Mouse (Mus musculus) telencephalon, adult 2 months (tissue): Measurements from ENCODE around the gene Gm28374.

Experiments used
- DNase-seq: peaks from one replicate; pipeline ENCODE4 v3.0.0-alpha.2; 2011; ENCODE audit warnings: low read depth, low spot score

Gm28374 gene

DNA sequence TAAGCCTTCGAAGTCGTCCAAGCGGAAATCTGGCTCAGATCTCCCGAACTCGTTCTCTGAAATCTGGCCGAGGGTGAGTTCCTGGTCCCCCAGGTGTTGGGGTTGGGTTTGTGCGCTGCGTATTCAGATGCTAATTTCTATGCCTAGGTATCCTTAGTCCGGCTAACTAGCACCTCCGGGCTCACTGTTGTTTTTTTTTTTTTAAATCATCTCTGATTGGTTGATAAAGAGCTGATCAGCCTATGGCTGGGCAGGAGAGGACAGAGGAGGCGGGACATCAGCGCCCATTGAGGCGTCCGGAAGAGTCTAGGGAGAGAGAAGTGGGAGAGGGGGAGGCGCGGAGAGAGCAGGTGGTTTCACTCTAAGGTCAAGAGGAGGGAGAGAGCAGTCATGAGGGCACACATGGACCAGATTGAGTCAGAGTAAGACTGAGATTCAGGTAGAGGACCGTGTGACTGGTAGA lies 3.4 kb upstream of the Gm28374 start:
- DNase-seq, result no peak

- DNase-seq, result peak; percentile 98
Measured at GRCm38 (mm10) chr19:6084478-6085248, 2.6 kb upstream of the Gm28374 start, which contains the start of the genes Zfpl1 and Cdca5. Gene Zfpl1 (minus strand): TSS chr19:6084956. Gene Cdca5 (plus strand): TSS chr19:6084983.

- DNase-seq, result no peak
Measured at GRCm38 (mm10) chr19:6079983-6080480, 2.0 kb downstream of the Gm28374 start, which contains the start of gene Tmem262. Gene Tmem262 (plus strand): TSS chr19:6080033.

GRCm38 (mm10) chr19:6076564-6077393 lies 5.3 kb downstream of the Gm28374 start, which contains the start of gene Vps51:
Gene Vps51 (minus strand): TSS chr19:6077231.
- DNase-seq, result peak; percentile 97

GRCm38 (mm10) chr19:6073889-6074288 lies 8.2 kb downstream of the Gm28374 start:
- no peak for DNase-seq

- no peak for DNase-seq
Measured at GRCm38 (mm10) chr19:6071261-6071660, 10.8 kb downstream of the Gm28374 start.

DNA sequence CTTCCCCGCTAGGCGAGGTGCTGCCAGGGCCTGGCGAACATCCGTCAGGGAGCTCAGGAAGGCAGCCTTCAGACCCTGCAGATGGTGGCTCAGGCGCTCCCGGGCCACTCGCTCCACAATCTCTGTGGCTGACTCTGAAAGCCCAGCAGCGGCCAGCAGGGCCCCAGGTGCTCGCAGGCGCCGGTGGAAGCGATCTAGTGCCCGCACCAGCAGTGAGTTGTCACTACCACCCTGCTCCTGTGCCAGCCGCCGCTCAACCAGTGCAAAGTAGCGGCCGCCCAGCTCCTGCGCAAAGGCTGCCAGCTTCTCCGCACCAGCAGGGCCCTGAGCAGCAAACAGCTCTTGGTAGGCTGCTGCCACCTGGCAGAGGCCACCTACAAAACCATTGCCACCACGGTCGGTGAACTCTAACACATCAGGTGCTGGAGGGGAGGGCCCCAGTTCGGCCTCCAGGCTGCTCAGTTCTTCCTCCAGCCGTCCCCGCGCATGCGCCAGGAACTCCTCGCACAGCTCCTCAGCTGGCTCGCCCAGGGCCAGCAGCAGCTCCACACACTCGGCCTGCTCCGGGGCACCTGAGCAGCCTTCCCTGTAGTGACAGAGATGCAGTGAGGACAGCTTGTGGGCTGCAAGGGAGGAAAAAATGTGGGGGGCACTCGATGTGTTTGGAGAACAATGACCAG lies 11.3 kb downstream of the Gm28374 start:
- DNase-seq, result no peak

- no peak for DNase-seq
Measured at GRCm38 (mm10) chr19:6069851-6070250, 12.2 kb downstream of the Gm28374 start.

- no peak for DNase-seq
Measured at GRCm38 (mm10) chr19:6068951-6069350, 13.1 kb downstream of the Gm28374 start.

GRCm38 (mm10) chr19:6067724-6068415 lies 14.2 kb downstream of the Gm28374 start, which contains the start of gene Tm7sf2:
Gene Tm7sf2 (minus strand): TSS chr19:6068373.
- DNase-seq, result peak; percentile 72

- DNase-seq, result peak; percentile 64
Measured at GRCm38 (mm10) chr19:6067011-6067723, 14.9 kb downstream of the Gm28374 start.

DNA sequence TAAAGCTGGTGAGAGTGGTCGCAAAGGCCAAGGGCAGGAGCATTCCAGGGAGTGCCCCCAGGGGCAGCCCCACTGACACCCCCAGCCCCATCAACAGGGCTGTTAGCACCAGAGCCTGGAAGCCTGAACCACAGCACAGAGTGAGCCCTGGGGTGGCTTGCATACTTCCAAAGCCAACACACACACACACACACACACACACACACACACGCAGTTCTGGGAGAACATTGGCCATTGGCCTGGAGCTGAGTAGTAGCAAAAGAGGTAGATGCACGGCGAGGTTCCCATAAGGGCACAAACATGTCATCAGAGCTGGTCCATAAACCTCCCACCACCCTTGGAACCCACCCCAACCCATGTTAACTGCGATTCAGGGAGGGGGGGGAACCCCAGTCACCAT lies 15.5 kb downstream of the Gm28374 start:
- DNase-seq, result no peak

GRCm38 (mm10) chr19:6063081-6063480 lies 19.0 kb downstream of the Gm28374 start:
- DNase-seq, result no peak

DNA sequence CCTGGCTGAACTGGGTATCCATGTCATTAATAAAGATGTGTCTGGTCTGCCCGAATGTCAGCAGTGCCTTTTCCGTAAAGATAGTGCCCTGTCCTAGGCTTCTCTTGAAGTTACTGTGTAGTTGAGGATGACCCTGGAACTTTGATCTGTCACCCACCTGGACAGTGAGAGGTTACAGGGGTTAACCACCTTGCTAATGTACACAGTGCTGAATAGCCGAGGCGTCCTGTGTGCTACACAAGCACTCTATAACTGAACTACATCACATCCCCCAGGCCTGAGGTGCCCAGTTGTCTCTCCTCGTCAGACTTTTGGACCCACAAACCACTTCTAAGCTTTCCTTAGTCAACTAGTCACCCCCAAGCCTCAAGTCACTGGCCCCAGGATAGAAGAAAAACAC lies 19.6 kb downstream of the Gm28374 start:
- no peak for DNase-seq

DNA sequence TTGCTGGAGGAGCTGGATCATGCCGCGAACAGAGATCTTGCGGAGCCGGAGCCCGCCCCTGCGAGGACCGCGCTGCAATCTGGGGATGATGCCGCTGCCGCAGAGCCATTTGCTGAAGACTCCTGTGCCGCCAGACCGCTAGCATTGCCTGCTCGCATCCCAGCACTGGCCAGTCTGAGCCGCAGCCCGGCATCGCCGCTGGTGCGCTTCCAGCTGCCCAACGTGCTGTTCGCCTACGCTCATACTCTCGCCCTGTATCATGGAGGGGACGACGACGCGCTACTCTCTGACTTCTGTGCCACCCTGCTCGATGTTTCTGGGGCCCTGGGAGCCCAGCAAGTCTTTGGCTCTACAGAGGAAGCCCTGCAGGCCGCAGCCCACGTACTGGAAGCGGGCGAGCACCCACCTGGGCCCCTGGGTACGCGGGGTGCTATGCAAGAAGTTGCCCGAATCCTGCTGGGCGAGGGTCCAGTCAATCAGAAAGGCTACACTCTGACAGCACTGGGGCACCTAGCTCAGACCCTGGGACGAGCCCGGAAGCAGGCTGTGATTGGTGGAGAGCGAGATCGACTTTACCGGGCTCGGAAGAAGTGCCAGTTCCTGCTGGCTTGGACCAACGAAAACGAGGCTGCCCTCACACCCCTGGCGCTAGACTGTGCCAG lies 20.3 kb downstream of the Gm28374 start:
- no peak for DNase-seq

DNA sequence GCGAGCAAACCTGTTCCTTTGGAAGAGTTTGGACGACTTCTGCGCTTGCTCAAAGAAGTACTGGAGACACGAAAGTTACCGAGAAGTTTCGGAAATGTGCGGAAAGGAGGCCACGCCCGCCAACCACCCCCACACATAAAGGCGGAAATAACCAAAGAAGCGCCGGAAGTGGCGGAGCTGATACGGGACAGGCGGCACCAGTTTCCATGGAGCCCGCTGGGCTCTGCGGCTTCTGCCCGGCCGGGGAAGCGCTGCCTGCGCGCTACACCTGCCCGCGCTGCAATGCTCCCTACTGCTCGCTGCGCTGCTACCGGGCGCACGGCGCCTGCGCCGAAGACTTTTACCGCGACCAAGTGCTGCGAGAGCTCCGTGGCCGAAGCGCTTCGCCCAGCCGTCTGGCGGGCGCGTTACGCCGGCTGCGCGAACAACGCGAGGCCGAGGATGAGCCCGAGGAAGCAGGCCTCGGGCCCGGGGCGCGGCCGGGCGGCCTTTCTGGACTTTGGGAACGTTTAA lies 21.0 kb downstream of the Gm28374 start, which contains the start of gene Znhit2:
Gene Znhit2, plus strand, starts transcription at position 172 of the 513 bp plus-strand sequence.
- DNase-seq, result peak; percentile 94

DNA sequence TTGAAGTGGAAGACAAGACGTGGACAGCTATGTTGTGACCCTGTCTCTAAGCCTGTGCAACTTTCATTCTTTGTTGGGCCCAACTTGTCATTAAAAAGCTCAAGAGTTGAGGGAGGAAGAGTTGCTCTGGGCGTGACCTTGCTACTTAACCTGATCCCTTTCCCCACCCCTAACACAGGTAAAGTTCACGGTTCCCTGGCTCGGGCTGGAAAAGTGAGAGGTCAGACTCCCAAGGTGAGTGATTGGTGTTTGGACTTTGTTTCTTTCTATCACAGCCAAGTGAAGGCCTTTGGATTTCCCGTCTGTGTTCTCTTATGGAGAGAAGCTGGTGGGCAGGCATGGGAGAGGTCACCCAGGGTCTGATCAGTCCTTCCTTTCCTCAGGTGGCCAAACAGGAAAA lies 23.1 kb downstream of the Gm28374 start:
- DNase-seq, result no peak

DNA sequence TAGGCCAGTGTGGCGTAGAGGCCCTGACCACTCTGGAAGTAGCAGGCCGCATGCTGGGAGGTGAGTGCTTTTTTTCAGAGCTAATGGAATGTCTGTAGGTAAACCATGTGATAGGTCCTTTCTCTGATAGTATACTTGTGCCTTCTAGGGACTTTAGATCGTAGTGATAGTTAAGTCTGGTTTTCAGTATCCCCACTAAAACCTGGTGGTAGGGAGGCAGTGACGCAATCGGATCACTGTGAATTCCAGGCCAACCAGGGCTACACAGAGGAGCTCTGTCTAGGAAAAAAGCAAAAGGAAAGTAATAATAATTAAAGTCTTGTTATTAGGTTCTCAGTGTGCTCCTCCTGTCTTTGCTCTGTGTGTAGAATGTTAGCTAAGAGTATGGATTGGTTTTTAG lies 23.5 kb downstream of the Gm28374 start:
- no peak for DNase-seq

DNA sequence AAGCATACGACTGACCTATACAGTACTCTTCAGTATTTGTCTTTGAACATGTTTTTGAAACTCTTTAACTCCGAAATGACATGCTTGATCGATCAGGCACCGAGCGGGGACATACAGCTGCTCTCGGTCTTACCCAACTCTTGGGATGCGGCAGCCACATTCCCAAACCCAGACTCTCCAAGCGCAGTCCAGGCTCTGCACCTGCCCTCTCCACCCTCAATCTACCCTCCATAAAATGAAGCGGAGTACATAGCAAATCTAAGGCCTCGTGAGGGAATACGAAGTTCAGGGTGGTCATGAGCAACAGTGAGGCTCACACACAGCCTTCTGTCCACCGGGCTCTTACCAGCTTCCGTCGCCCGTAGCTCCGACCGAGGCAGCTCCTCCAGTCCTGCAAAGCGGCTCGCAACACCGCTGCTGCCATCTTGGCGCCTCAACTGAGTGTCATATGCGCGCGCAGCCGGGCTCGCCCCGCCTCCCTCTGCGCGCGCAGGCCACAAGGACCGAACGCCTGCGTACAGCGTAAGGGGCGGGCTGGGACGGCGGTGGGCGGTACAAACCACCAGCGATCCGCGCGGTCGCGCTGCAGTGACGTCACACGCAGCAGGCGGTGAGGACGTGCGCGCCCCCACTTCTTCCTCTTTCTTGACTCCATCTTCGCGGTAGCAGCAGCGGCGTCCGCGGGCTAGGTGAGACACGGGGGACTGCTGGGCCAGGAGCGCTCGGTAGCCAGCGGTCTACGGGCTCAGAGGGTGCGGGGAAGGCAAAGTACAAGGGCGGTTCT lies 24.6 kb downstream of the Gm28374 start, which contains the start of the genes Mrpl49 and Fau:
Gene Mrpl49, minus strand, starts transcription at position 473 of the 784 bp plus-strand sequence.
Gene Fau, plus strand, starts transcription at position 532 of the 784 bp plus-strand sequence.
- peak; percentile 97 for DNase-seq
